ENCODE assay signal across 22 mouse cellular contexts in the genomic region with DNA sequence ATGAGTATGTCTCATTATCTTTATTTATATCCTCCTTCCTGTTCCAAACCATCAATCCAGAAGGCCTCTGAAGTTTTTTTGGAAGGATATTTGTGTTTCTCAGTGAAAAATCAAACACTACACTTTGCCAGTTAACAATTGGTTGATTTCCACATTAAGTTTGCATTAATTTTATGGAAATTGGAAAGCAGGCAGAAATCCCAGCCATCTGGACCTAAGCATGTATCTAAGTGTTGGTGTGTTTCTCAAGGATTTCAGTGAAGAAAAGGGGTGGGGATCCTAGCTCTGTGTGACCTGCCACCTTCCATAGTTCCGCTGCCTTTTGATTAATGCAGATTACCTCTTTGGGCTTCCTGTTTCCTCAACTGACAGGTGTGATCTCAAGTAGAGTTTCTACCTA.
"Had no signal": no experiment of that assay in that cellular context is flagged by ENCODE, and none has a peak within 500 bp of the region (broad histone marks: within the 10 kb centered on the region; RNA-seq: fewer than 3 reads in every experiment).

No protein-coding gene starts in this region.

- DNase-seq: kidney, adult 11 months; kidney, adult 8-10 months; kidney, postnatal 10 days; kidney, postnatal 36 days; left cerebral cortex, postnatal 4 days; lung, adult 2 months; right cerebral cortex, adult 18-20 months; right cerebral cortex, postnatal 14 days; right cerebral cortex, postnatal 4 days; thymus, postnatal 25 days had no signal

- H3K4me1 ChIP-seq: kidney, embryonic 15.5 days; liver, embryonic 12.5 days; liver, embryonic 15.5 days; midbrain, embryonic 15.5 days; neural tube, embryonic 12.5 days had no signal

- H3K36me3 ChIP-seq: kidney, embryonic 15.5 days; limb, embryonic 12.5 days; limb, embryonic 15.5 days; liver, embryonic 12.5 days; liver, embryonic 15.5 days; midbrain, embryonic 10.5 days; midbrain, embryonic 15.5 days; neural tube, embryonic 12.5 days; neural tube, embryonic 15.5 days had no signal

- H3K27ac ChIP-seq: kidney, embryonic 15.5 days; limb, embryonic 12.5 days; limb, embryonic 15.5 days; liver, embryonic 12.5 days; liver, embryonic 15.5 days; midbrain, embryonic 10.5 days; midbrain, embryonic 15.5 days; neural tube, embryonic 12.5 days; neural tube, embryonic 15.5 days; stomach, postnatal 0 days had no signal

- H3K4me3 ChIP-seq: kidney, embryonic 15.5 days; limb, embryonic 12.5 days; limb, embryonic 15.5 days; liver, embryonic 12.5 days; liver, embryonic 15.5 days; megakaryocyte, embryonic 14.5 days; midbrain, embryonic 10.5 days; midbrain, embryonic 15.5 days; neural tube, embryonic 12.5 days; neural tube, embryonic 15.5 days had no signal

- H3K9ac ChIP-seq: kidney, embryonic 15.5 days; limb, embryonic 12.5 days; limb, embryonic 15.5 days; liver, embryonic 12.5 days; liver, embryonic 15.5 days; midbrain, embryonic 15.5 days; neural tube, embryonic 12.5 days; neural tube, embryonic 15.5 days had no signal

- ATAC-seq: liver, embryonic 12.5 days; lung, postnatal 0 days; midbrain, embryonic 15.5 days had no signal

- H3K27me3 ChIP-seq: limb, embryonic 12.5 days; limb, embryonic 15.5 days; liver, embryonic 12.5 days; liver, embryonic 15.5 days; megakaryocyte, embryonic 14.5 days; midbrain, embryonic 15.5 days; neural tube, embryonic 12.5 days; neural tube, embryonic 15.5 days had no signal

- H3K4me2 ChIP-seq: kidney, embryonic 15.5 days; limb, embryonic 12.5 days; limb, embryonic 15.5 days; liver, embryonic 12.5 days; liver, embryonic 15.5 days; midbrain, embryonic 15.5 days; neural tube, embryonic 12.5 days; neural tube, embryonic 15.5 days had no signal

- H3K9me3 ChIP-seq: kidney, embryonic 15.5 days; limb, embryonic 12.5 days; limb, embryonic 15.5 days; liver, embryonic 12.5 days; liver, embryonic 15.5 days; megakaryocyte, embryonic 14.5 days; midbrain, embryonic 10.5 days; midbrain, embryonic 15.5 days; neural tube, embryonic 12.5 days; neural tube, embryonic 15.5 days had no signal
